Mouse (Mus musculus): ENCODE measurements around the gene Slc15a4.

Gene Slc15a4

DNA sequence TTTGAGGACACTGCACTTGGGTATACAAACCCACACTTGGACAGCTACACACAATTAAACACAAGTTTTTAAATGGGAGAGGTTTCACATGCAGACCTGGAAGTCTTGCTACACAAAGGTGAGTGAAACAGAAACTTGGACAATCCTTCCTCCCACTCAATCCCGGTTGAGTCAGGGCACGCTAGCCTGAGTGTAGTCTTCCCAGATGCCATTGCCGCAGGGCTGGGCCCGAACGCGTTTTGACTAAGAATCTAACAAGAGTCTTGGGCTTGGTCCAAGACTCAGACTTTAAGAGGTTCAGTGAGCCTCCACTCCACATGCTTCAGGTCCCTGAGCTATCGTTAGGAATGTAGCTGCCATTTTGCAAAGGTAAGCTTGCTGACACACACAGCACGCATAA is 12.3 kb downstream of the Slc15a4 start:
- no peak for DNase-seq (ENCODE audit: low read depth)

DNA sequence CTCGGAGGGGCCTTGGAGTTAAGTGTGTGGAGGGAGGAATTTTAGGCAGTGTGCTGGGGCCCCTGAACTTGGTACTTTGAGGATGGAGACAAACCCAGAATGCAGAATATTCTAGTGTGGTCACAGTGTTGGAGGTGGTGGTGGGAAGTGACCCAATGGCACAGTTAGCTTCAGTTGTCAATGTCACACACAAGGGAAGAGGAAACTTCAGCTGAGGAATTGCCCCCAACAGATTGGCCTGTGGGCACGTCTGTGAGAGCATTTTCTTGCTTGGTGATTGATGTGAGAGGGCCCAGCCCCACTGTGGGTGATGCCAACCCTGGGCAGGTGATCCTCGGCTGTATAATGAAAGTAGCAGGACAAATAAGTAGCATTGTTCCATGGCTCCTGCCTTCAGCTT is 13.9 kb downstream of the Slc15a4 start:
- DNase-seq (ENCODE audit: low read depth): no peak

DNA sequence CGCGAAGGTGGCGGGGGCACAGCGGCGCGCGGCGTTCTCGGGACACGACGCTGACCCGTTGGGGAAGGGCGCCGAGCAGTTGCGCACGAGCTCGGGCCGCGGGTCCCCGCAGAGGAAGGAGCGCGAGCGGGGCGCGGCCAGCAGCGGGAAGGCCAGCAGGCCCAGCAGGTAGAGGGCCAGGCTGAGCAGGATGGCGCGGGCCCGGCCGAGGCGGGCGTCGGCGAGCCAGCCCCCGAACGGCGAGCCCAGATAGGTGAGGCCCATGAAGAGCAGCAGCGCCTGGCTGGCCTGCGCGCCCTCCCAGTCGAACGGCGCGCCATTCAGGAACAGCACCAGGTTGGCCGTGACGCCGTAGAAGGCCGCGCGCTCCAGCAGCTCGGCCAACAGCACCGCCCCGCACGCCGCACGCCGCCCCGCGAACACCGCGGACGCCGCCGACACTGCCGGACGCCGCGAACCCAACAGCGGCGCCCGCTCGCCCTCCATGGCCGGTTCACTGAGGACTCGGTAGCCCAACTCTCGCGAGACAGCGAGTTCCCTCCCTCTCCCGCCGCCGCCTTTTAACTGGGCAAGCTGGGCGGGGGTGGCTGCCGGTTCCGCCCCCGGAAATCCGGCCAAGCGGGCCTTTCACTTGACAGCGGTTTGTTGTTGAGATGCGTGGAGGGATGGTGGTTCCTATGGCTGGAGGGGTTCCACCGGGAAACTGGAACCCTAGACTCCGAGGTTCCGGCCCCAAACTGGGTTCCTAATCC is 15.6 kb downstream of the Slc15a4 start:
- peak; percentile 93 for DNase-seq (ENCODE audit: low read depth)

DNA sequence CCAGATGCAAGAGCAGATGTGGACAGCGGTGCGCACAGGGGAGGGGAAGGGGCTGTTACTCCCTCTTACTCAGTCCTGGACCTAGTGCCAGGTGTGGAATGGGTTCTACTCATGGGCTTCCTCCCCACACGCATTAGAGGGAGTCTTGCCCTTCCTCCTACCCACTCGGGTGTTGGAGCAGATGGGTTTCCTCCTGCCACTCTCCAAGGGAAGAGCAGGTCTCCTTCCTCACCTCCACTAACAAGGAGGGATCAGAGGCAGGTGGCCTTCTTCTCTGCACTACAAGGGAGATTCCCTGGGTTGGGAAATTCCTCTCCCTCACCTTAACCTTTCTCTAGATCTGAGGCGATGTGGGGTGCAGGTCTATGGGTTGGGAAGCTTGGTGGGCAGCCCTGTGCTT is 16.5 kb downstream of the Slc15a4 start:
- no peak for DNase-seq (ENCODE audit: low read depth)

DNA sequence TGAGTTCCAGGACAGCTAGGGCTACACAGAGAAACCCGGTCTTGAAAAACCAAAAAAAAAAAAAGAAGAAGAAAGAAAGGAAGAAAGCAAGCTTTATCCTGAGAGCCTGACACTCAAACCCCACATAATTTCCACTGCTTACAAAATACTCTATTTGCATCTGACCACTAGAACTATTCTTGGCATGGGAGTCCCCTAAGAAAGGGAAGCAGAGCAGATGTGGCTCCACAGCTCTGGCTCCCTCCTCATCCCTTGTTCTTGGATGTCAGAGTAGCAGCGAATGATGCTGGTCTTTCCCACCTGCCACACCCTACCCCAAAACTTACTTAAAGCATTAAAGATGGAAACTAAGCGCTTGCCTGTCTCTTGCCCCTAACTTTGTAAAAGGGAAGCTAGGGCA is 17.2 kb downstream of the Slc15a4 start:
- DNase-seq (ENCODE audit: low read depth): no peak

DNA sequence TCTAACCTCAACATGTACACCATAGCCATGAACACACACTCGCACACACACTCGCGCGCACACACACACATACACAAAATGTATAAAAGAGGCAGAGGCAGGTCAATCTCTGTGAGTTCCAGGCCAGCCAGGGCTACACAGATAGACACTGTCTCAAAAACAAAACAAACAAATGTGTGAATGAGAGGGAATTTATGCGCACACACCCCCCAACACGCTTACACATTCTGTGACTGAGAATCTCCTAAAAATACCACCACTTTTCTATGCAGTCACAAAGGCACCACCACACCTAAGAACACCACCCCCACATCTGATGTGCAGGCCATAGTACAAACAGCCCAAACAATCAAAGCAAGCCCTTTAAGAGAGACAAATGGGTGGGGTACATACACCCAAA is 20.3 kb downstream of the Slc15a4 start:
- no peak for DNase-seq (ENCODE audit: low read depth)

DNA sequence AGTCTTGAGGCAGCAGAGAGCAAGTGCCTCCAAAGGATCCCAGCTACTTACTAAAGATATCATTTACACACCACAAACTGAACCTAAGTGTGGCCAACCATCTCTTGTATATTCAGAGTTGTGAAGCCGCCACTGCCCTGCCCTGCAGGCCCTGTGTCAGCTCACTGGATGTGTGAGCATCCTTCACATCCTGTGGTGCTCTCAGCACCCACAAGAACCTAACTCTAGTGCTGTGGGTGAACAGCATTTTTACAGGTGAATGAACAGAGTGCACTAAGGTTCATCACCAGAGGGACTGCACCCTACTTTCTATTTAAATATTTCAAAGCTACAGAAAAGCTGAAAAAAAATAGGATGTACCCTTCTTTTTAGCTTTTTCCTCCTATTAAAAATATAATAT is 20.8 kb downstream of the Slc15a4 start:
- no peak for DNase-seq (ENCODE audit: low read depth)

DNA sequence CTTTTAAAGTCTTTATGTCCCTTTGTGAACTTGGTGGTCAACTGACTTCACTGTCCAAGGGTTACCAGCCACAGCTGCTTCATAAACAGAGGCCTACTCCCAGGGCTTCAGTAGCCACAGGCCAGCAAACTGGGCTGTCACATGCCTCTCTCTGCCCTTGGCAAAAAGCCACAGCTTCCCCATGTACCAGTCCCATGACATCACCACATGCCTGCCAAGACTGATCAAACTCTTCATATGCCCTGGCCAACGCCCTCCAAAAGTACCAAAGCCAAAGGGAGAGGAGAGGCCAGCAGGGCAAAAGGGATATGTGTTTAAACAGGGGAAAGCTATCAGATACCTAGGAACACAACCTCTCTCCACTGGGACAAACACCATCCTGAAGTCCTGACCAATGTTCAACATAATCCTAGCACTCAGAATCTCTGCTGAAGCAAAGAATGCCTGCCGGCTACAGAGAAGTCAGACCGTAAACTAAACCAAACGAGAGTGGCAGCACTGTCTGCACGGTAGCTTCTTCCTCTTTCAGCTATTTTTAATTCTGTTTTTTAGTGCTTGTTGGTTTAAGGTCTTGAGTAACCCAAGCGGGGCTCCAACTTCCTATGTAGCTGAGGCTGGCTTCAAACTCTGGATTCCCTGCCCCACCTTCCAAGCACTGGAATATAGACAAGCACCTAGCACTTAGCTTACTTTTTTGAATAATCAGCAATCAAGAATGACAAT is 21.7 kb downstream of the Slc15a4 start:
- no peak for DNase-seq (ENCODE audit: low read depth)

DNA sequence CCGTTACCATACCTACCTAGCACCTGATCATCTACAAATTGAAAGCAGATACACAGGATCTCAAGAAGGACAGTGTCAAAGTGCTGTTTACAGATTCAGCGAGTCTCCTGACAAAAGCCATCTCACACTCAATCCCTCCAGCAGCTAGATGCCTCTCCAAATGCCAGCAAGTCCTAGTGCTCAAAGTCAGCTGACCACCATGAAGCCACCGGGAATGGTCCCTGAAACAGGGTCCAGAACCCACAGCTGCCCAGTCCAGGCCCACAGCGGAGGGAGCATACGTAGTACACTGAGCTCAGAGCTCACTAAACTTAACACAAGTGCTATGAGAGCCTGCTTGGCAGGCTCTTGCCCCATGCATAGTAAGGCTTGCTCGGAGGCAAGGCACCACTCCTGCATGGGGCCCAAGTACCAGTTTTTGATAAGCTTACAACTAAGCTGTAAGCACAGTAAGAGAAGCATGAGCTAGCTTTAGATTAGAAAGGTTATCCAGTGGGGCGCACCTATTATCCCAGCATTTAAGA is 23.4 kb downstream of the Slc15a4 start:
- no peak for DNase-seq (ENCODE audit: low read depth)

DNA sequence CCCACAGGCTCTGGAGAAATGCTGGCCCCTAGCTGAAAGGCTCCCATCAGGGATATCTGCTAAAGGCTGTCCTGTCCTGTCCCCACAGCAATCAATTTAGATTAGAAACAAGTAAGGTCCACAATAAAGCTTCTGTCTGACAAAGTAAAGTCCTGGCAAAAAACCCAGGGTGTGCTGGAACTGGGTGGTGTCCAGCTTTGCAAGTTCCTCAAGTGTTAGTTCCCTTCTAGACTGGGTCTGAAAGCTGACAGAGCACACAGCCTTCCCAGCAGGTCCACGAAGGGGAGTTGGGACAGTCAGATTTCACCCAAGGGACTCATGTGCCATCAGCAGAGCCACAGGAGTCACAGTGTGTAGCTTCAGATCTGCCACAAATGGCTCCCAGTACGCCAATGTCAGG is 25.2 kb downstream of the Slc15a4 start:
- DNase-seq (ENCODE audit: low read depth): no peak

DNA sequence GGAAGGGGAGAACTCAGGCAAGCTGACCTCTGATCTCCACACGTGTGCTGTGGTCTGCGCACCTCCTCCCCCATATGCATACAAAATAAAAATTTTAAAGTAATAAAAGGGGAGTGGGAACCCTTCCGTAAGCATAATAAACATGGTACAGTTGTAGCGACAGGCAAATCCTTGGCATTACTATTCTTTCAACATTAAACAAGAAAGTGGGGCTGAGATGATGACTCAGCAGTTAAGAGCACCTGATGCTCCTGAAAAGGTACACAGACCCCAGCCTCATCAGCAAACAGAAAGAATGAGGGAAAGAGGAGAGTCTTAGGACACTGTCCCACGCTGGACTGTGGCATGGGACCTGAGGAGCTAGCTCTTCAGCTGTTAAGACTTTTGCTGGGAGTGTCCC is 29.7 kb downstream of the Slc15a4 start:
- no peak for DNase-seq (ENCODE audit: low read depth)

DNA sequence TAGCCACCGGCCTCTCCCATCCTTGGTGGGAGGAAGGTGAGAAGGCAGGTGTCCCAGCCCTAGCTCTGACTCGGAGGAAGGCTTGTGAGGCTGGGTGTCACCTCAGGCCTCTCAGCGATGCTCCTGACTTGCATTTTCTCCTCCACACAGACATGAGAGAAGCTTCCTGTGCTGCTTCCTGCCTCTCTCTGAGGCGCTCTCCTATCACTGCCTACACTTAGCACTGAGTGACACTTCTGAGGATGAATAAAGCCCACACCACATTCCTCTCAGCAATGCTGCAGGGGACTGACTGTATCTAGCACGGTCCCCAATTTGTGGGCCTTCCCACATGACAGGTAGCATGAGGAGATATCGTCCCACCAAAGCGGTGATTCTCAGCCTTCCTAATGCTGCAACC is 35.8 kb downstream of the Slc15a4 start:
- DNase-seq (ENCODE audit: low read depth): no peak

DNA sequence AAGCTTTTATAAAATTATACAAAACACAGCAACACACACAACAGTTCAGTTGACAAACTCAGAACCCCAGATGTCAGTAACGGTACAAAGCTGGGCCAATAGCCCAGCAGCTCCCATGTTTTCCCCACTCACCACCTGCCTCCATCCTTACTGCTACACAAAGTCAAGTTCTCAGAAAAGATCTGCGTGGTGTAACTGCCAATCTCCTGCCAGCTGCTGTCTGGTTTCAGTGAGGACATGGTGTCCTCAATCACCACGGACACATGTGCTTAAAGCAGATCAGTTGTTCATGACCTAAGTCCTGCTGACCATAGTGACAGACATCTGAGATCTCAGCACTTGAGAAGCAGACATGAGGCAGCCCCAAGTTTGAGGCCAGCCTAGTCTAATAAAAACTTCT is 37.0 kb downstream of the Slc15a4 start:
- no peak for DNase-seq (ENCODE audit: low read depth)

DNA sequence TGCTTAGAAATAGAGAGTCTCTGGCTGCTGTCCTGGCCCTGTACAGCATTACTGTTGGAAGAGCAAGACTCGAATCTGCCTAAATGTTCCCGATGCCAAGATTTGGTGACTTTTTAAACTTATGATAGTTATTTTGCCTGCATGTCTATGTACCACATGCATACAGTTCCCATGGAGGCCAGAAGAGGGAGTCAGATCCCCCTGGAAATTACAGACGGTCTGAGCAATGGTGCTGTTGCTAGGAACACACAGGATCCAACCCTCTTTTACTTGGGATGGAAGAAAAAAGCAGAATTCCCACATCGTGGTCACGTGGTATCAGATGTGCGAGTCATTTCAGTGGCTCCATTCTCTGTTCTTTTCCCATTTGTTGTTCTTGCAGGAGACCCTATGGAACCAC is 39.8 kb downstream of the Slc15a4 start:
- no peak for DNase-seq (ENCODE audit: low read depth)

DNA sequence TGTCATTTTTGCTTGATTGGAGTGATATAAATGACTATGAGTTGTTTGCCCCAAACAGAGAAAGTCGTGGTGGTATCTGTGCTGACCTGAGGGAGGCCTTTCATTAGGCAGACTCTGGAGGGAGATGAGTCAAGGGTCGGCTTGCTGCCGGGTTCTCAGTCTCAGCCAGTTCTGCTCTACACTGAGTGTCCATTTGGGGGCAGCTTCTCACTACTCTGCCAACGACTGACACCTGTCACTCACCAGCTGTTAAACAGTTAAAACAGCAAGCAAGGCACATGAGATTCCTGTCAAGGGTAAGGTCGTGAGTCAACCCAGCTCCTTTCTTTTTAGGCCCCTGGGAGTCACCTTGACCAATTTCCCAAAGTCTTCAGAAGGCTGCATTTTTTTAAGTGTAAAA is 40.3 kb downstream of the Slc15a4 start:
- DNase-seq (ENCODE audit: low read depth): no peak

DNA sequence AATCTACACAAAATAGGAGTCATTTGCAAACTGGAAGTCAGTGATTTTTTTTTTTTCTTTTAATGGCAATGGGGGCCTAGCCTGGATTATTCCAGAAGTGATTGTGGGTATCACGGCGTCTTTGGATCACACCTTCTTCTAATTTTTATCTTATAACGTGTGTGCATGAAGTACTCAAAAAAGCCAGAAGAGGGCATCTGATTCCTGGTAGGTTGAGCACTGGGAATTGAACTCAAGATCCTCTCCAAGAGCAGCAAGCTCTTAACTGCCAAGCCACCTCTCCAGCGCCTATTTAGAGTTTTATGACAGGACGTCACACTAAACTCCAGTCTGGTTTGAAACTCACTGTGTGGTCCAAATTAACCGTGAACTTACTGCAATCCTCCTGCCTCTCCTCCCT is 44.8 kb downstream of the Slc15a4 start:
- no peak for DNase-seq (ENCODE audit: low read depth)

DNA sequence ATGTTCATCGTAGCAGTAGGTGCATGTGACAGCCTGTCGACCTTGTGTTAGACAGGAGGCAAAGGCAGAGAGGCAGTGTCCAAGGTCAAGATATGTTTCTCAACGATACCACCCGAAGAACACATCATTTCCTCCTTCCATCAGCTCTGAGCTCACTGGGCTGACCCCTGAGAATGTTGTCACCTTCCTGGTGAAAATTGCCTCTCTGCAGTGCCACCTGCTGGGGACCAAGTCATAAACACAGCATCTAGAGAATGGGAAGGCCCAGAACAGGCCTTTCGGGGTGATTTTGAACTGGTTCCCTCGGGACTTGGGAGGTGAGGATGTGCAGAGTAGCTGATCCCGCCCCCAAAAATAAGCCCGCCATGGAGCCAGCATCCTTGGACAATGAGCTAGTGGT is 49.0 kb downstream of the Slc15a4 start:
- no peak for DNase-seq (ENCODE audit: low read depth)

DNA sequence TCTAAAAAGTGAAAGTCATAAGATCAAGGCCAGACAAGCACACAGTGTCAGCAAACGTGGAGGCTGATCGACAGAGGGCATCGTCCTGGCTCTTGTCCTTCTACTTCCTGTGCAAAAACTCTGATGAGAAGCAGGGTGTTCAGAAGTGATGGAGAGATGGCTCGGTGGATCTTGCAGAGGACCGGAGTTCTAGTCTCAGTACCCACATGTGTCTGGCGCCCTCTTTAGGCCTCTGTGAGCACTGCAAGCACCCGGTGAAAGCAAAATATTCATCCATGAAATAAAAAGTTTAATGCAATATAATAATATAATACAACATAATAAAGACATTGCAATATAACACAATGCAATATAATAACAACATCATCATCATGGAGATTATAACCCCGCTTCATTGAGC is 55.3 kb downstream of the Slc15a4 start:
- no peak for DNase-seq (ENCODE audit: low read depth)

DNA sequence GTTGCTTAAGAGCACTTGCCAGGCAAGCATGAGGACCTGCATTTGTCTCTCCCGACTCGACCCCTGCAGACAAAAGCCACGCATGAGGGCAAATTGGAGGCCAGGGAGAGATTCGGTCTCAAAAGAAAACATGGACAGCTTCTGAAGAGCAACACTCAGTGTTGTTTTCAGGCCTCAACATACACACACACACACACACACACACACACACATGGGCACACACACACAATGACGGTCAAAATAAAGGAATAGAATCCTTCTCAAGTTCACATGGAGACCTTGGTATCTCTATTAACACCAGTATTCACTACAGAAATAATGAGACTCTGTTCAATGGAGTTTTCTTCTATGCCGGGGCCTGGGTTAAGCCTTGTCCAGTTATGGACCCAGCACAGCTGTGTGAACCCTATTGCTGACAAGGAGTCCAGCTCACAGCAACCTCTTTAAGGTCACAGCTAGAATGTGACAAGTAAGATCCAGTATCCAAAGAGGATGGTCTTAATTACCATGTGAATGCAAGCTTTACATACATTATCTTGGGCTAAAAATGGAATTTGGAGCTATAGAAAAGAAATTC is 65.4 kb downstream of the Slc15a4 start:
- no peak for DNase-seq (ENCODE audit: low read depth)

DNA sequence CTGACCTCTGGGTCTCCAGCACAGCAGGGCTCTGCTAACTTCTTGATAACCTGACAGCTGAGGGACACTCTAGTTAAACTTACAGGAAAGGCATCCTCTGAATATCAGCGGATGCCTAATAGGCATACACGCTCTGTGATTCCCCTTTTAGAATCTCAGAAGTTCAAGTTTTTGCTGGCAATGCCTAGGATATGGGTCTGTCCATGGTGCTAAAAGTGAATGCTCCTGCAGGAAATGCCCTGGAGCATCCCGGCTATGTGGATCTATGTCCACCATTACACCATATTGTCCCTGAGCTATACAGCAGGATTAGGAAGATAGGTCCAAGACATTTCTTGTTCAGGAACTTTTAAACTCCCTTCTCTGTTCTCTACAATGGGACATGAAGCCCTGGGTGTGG is 71.6 kb downstream of the Slc15a4 start:
- DNase-seq (ENCODE audit: low read depth): no peak

DNA sequence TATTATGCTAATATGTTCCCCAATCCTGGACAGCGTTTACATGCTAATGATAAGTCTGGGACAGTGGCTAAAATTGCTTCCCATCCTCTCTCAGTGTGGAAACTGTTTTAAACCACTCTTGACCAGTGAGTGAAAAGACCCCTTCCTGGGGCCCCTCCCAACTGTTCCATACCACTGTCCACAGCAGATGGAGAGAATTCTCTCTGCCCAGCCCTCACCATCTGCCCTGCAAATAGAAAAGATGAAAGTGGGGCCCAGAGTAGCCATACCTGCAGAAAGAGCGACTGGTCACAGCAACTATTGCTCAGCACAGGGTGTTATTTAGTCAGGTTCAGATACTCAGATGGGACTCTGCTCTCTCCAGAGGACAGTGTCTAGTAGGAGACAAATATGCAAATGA is 84.6 kb downstream of the Slc15a4 start:
- DNase-seq (ENCODE audit: low read depth): no peak

DNA sequence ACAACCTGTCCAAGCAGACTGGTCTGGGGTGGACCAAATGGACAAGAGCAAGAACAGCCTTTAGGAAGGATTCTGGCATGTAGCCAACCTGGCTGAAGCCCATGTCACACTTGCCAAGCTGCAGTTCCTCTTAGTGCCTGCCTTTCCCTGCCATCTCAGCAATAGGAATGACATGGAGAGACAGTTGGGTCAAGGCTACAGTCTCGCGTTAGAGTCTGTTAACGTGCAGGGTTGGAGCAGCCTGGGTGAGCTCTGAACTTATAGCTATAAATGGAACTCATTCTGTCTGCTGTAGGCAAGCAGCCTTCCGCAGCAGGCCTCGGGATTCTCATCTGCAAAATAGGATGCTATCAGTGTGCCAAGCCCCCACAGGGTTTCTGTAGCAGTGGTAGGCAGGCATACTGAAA is 86.1 kb downstream of the Slc15a4 start:
- DNase-seq (ENCODE audit: low read depth): no peak
